Mouse (Mus musculus): ENCODE results near the gene Gm49403. TPM values are rescaled to one million over a fixed set of nuclear protein-coding genes. Genes with fewer than 3 reads are reported as not detected.

Gm49403 gene
- total and polyA plus RNA-seq, 2 experiments from 2014 or later: not detected

GRCm38 (mm10) chr19:8911810-8912209, 28.1 kb downstream of the Gm49403 start:
- Histone ChIP-seq H3K9ac (replicated peaks; ENCODE audit: low read depth, low read length) (no peak overlapping the region), H3K4me3 (ENCODE audit: low read depth, low read length) (no peak overlapping the region), H3K27ac (ENCODE audit: low read depth) (no peak overlapping the region), H3K4me1 (ENCODE audit: control insufficient read depth, insufficient read depth) (no peaks in the 10 kb centered on the region), H3K9me3 (replicated peaks; ENCODE audit: control insufficient read depth, low read length) (no peaks in the 10 kb centered on the region), H3K27me3 (ENCODE audit: control insufficient read depth, insufficient read depth, low read length) (no peaks in the 10 kb centered on the region), H3K4me2 (ENCODE audit: low read depth, low read length) (no peak overlapping the region), H3K36me3 (replicated peaks; ENCODE audit: control insufficient read depth, insufficient read depth, low read length) (peaks cover 100% of the 10 kb centered on the region)
- WGBS: 89% methylated on average over 5 of the region's 5 CpGs
- TF ChIP-seq CTCF (IDR thresholded peaks at IDR 0.05; ENCODE audit: low read depth) (no peak), EP300 (IDR thresholded peaks at IDR 0.05; ENCODE audit: low read depth) (no peak)
- ATAC-seq (ENCODE audit: insufficient read depth, low read depth) (no peak), DNase-seq (ENCODE audit: low spot score) (no peak)

GRCm38 (mm10) chr19:8914212-8914611, 30.5 kb downstream of the Gm49403 start:
- Histone ChIP-seq H3K4me2 (ENCODE audit: low read depth, low read length) (no peak overlapping the region), H3K36me3 (replicated peaks; ENCODE audit: control insufficient read depth, insufficient read depth, low read length) (peaks cover 79% of the 10 kb centered on the region), H3K4me3 (ENCODE audit: low read depth, low read length) (no peak overlapping the region), H3K27ac (ENCODE audit: low read depth) (no peak overlapping the region), H3K9ac (replicated peaks; ENCODE audit: low read depth, low read length) (no peak overlapping the region), H3K27me3 (ENCODE audit: control insufficient read depth, insufficient read depth, low read length) (no peaks in the 10 kb centered on the region), H3K9me3 (replicated peaks; ENCODE audit: control insufficient read depth, low read length) (no peaks in the 10 kb centered on the region), H3K4me1 (ENCODE audit: control insufficient read depth, insufficient read depth) (no peaks in the 10 kb centered on the region)
- no peak for DNase-seq (ENCODE audit: low spot score)
- ATAC-seq (ENCODE audit: insufficient read depth, low read depth): no peak
- 90% methylated on average over 3 of the region's 3 CpGs for WGBS
- TF ChIP-seq EP300 (IDR thresholded peaks at IDR 0.05; ENCODE audit: low read depth): no peak
- TF ChIP-seq CTCF (IDR thresholded peaks at IDR 0.05; ENCODE audit: low read depth): no peak

GRCm38 (mm10) chr19:8919000-8919399, 35.3 kb downstream of the Gm49403 start:
- no peak for TF ChIP-seq CTCF (IDR thresholded peaks at IDR 0.05; ENCODE audit: low read depth)
- no peak for TF ChIP-seq EP300 (IDR thresholded peaks at IDR 0.05; ENCODE audit: low read depth)
- H3K27me3 ChIP-seq (ENCODE audit: control insufficient read depth, insufficient read depth, low read length): no peaks in the 10 kb centered on the region
- ATAC-seq (ENCODE audit: insufficient read depth, low read depth): no peak
- no peak overlapping the region for H3K4me3 ChIP-seq (ENCODE audit: low read depth, low read length)
- DNase-seq (ENCODE audit: low spot score): no peak
- H3K36me3 ChIP-seq (replicated peaks; ENCODE audit: control insufficient read depth, insufficient read depth, low read length): peaks cover 42% of the 10 kb centered on the region
- H3K4me2 ChIP-seq (ENCODE audit: low read depth, low read length): no peak overlapping the region
- WGBS: 89% methylated on average over 3 of the region's 3 CpGs
- H3K9me3 ChIP-seq (replicated peaks; ENCODE audit: control insufficient read depth, low read length): no peaks in the 10 kb centered on the region
- no peak overlapping the region for H3K9ac ChIP-seq (replicated peaks; ENCODE audit: low read depth, low read length)
- H3K27ac ChIP-seq (ENCODE audit: low read depth): no peak overlapping the region
- H3K4me1 ChIP-seq (ENCODE audit: control insufficient read depth, insufficient read depth): peaks cover 15% of the 10 kb centered on the region

- WGBS: 54% methylated on average over 6 of the region's 6 CpGs
These were observed 35.9 kb downstream of the Gm49403 start for GRCm38 (mm10) chr19:8919684-8920072.

GRCm38 (mm10) chr19:8920073-8920736, 36.5 kb downstream of the Gm49403 start, which contains the start of gene B3gat3:
Gene B3gat3, plus strand, starts transcription at chr19:8920374.
- ATAC-seq (ENCODE audit: insufficient read depth, low read depth): peak; percentile 97
- Histone ChIP-seq H3K4me1 (ENCODE audit: control insufficient read depth, insufficient read depth) (peaks cover 15% of the 10 kb centered on the region), H3K9me3 (replicated peaks; ENCODE audit: control insufficient read depth, low read length) (no peaks in the 10 kb centered on the region), H3K27ac (ENCODE audit: low read depth) (peak within 1 kb of the TSS; percentile 87), H3K27me3 (ENCODE audit: control insufficient read depth, insufficient read depth, low read length) (no peaks in the 10 kb centered on the region), H3K4me2 (ENCODE audit: low read depth, low read length) (peak within 1 kb of the TSS; percentile 90), H3K4me3 (ENCODE audit: low read depth, low read length) (peak within 1 kb of the TSS; percentile 75), H3K36me3 (replicated peaks; ENCODE audit: control insufficient read depth, insufficient read depth, low read length) (peaks cover 30% of the 10 kb centered on the region), H3K9ac (replicated peaks; ENCODE audit: low read depth, low read length) (peak within 1 kb of the TSS; percentile 81)
- peak; percentile 92 for DNase-seq (ENCODE audit: low spot score)
- 2% methylated on average over 49 of the region's 50 CpGs for WGBS
- TF ChIP-seq EP300 (IDR thresholded peaks at IDR 0.05; ENCODE audit: low read depth) (no peak), CTCF (IDR thresholded peaks at IDR 0.05; ENCODE audit: low read depth) (no peak)

More at GRCm38 (mm10) chr19:8919684-8920072, 35.9 kb downstream of the Gm49403 start:
- Histone ChIP-seq H3K4me3 (ENCODE audit: low read depth, low read length) (peak overlapping the region; percentile 75), H3K9me3 (replicated peaks; ENCODE audit: control insufficient read depth, low read length) (no peaks in the 10 kb centered on the region), H3K36me3 (replicated peaks; ENCODE audit: control insufficient read depth, insufficient read depth, low read length) (peaks cover 36% of the 10 kb centered on the region), H3K4me1 (ENCODE audit: control insufficient read depth, insufficient read depth) (peaks cover 15% of the 10 kb centered on the region), H3K4me2 (ENCODE audit: low read depth, low read length) (peak overlapping the region; percentile 90), H3K27ac (ENCODE audit: low read depth) (peak overlapping the region; percentile 87), H3K27me3 (ENCODE audit: control insufficient read depth, insufficient read depth, low read length) (no peaks in the 10 kb centered on the region), H3K9ac (replicated peaks; ENCODE audit: low read depth, low read length) (peak overlapping the region; percentile 81; the same call in 1 of the 2 replicates)
- TF ChIP-seq EP300 (IDR thresholded peaks at IDR 0.05; ENCODE audit: low read depth): no peak
- no peak for TF ChIP-seq CTCF (IDR thresholded peaks at IDR 0.05; ENCODE audit: low read depth)
- DNase-seq (ENCODE audit: low spot score): no peak
- ATAC-seq (ENCODE audit: insufficient read depth, low read depth): no peak

All from heart, postnatal 0 days (tissue).